Mouse (Mus musculus) liver, postnatal 0 days (tissue): ENCODE data around the gene Rbmx. TPM values are rescaled to one million over a fixed set of nuclear protein-coding genes. Genes with fewer than 3 reads are reported as not detected.
A peak's percentile ranks its signal among the peaks of the same experiment; 100 is the strongest.

ENCODE experiments used
- ATAC-seq: fragments of 200-750 bp; cut with Nextera tagmentation; 2 replicates; pipeline ENCODE4 v1.8.0; 2017; ENCODE audit warnings: mild to moderate bottlenecking, moderate library complexity
- DNase-seq: peaks from one replicate; pipeline ENCODE4 v3.0.0-alpha.2; 2016
- H3K27ac ChIP-seq: fragments of 300-500 bp; sonication (generic); 2 replicates; pipeline ENCODE4 v1.5.1; 2014; ENCODE audit warnings: antibody characterized with exemption, moderate library complexity, mild to moderate bottlenecking, low read depth
- H3K27me3 ChIP-seq: fragments of 300-500 bp; sonication (generic); 2 replicates; pipeline ENCODE4 v1.6.1; 2014; ENCODE audit warnings: low read length, control low read depth, mixed read lengths; ENCODE audit not compliant: insufficient read depth
- H3K36me3 ChIP-seq: fragments of 300-500 bp; sonication (generic); replicated peaks from 2 replicates; pipeline ENCODE4 v1.6.1; 2014; ENCODE audit warnings: mild to moderate bottlenecking, control low read depth, low read length, moderate library complexity, mixed read lengths; ENCODE audit not compliant: insufficient read depth
- H3K4me1 ChIP-seq: fragments of 300-500 bp; sonication (generic); 2 replicates; pipeline ENCODE4 v1.6.1; 2014; ENCODE audit warnings: antibody characterized with exemption, mild to moderate bottlenecking, control low read depth; ENCODE audit not compliant: insufficient read depth
- H3K4me2 ChIP-seq: fragments of 300-500 bp; sonication (generic); 2 replicates; pipeline ENCODE4 v1.6.1; 2014; ENCODE audit warnings: low read depth, mild to moderate bottlenecking, low read length, moderate library complexity, mixed read lengths
- H3K4me3 ChIP-seq: fragments of 300-500 bp; sonication (generic); 2 replicates; pipeline ENCODE4 v1.5.1; 2014; ENCODE audit warnings: low read depth, low read length
- H3K9ac ChIP-seq: fragments of 300-500 bp; sonication (generic); replicated peaks from 2 replicates; pipeline ENCODE4 v1.6.1; 2014; ENCODE audit warnings: mild to moderate bottlenecking, moderate library complexity
- H3K9me3 ChIP-seq: fragments of 300-500 bp; sonication (generic); 2 replicates; pipeline ENCODE4 v1.6.1; 2016; ENCODE audit warnings: mild to moderate bottlenecking, control low read depth, low read length, mixed read lengths
- CTCF ChIP-seq: sonication (generic); IDR thresholded peaks from 2 replicates; pipeline ENCODE4 v1.5.1; 2016; ENCODE audit warnings: antibody characterized with exemption, low read depth
- EP300 ChIP-seq: IDR thresholded peaks from 2 replicates; pipeline ENCODE4 v1.6.1; 2016; ENCODE audit warnings: antibody characterized with exemption, low read depth, mild to moderate bottlenecking
- WGBS: fragments of 180-500 bp; shearing (Covaris S2); extraction: QIAGEN DNeasy Blood & Tissue Kit; methylation state at CpG from one replicate; pipeline ENCODE4 v1.1.7; 2014; ENCODE audit not compliant: insufficient replicate concordance; 5-methylcytosine and 5-hydroxymethylcytosine counted together
- polyA plus RNA-seq: library from polyadenylated mRNA; unstranded; fragments of >200 nt; fragmentation: Nextera tagmentation; extraction: Ambion mirVana; gene quantifications from 2 replicates; pipeline ENCODE4 v1.2.1, GENCODE M21; 2015

Rbmx gene
- polyA plus RNA-seq, result 18.8 and 19.7 TPM in 2 replicates

- ATAC-seq (peak; percentile 95), DNase-seq (peak; percentile 81)
- H3K4me1 ChIP-seq, result no peaks in the 10 kb centered on the region
- 16% methylated on average over 47 of the region's 50 CpGs for WGBS
- no peaks in the 10 kb centered on the region for H3K9me3 ChIP-seq
- TF ChIP-seq CTCF, result no peak
- TF ChIP-seq EP300, result peak; percentile 28
- H3K4me2 ChIP-seq, result peak within 1 kb of the TSS; percentile 64
- H3K9ac ChIP-seq, result peak within 1 kb of the TSS; percentile 59
- H3K27ac ChIP-seq, result peak within 1 kb of the TSS; percentile 92
- H3K27me3 ChIP-seq, result no peaks in the 10 kb centered on the region
- peaks cover 21% of the 10 kb centered on the region for H3K36me3 ChIP-seq
- peak within 1 kb of the TSS; percentile 56 for H3K4me3 ChIP-seq
Observed at GRCm38 (mm10) chrX:57392367-57393246, at the start of gene Rbmx. Rbmx (minus strand) TSS chrX:57393036.

- Histone ChIP-seq H3K4me3 (no peak overlapping the region), H3K27me3 (no peaks in the 10 kb centered on the region), H3K4me2 (no peak overlapping the region), H3K9ac (no peak overlapping the region), H3K4me1 (no peaks in the 10 kb centered on the region), H3K9me3 (no peaks in the 10 kb centered on the region), H3K36me3 (no peaks in the 10 kb centered on the region), H3K27ac (no peak overlapping the region)
- TF ChIP-seq EP300, result no peak
- TF ChIP-seq CTCF, result no peak
- DNase-seq (no peak), ATAC-seq (no peak)
- 88% methylated on average over 2 of the region's 2 CpGs for WGBS
Observed at GRCm38 (mm10) chrX:57433897-57434296, 41.1 kb upstream of the Rbmx start.

- Histone ChIP-seq H3K9me3 (no peaks in the 10 kb centered on the region), H3K9ac (no peak overlapping the region), H3K4me1 (no peaks in the 10 kb centered on the region), H3K27me3 (no peaks in the 10 kb centered on the region), H3K4me3 (no peak overlapping the region), H3K36me3 (no peaks in the 10 kb centered on the region), H3K4me2 (no peak overlapping the region), H3K27ac (no peak overlapping the region)
- no peak for ATAC-seq
- WGBS, result 8% methylated on average over 2 of the region's 2 CpGs
- no peak for DNase-seq
- TF ChIP-seq EP300, result no peak
- TF ChIP-seq CTCF, result peak; percentile 52
Observed at GRCm38 (mm10) chrX:57431610-57432009, 38.8 kb upstream of the Rbmx start.

- no peaks in the 10 kb centered on the region for H3K4me1 ChIP-seq
- TF ChIP-seq CTCF (no peak), EP300 (no peak)
- no peak within 1 kb of the TSS for H3K4me3 ChIP-seq
- DNase-seq, result no peak
- H3K4me2 ChIP-seq, result no peak within 1 kb of the TSS
- H3K36me3 ChIP-seq, result no peaks in the 10 kb centered on the region
- H3K27ac ChIP-seq, result no peak within 1 kb of the TSS
- WGBS, result 91% methylated on average over 12 of the region's 12 CpGs
- no peaks in the 10 kb centered on the region for H3K27me3 ChIP-seq
- no peak within 1 kb of the TSS for H3K9ac ChIP-seq
- H3K9me3 ChIP-seq, result no peaks in the 10 kb centered on the region
- no peak for ATAC-seq
Observed at GRCm38 (mm10) chrX:57408769-57409168, 15.9 kb upstream of the Rbmx start, which contains the start of gene Gm364. Gm364 (plus strand) TSS chrX:57409154.

- Histone ChIP-seq H3K9ac (no peak overlapping the region), H3K4me3 (no peak overlapping the region), H3K9me3 (no peaks in the 10 kb centered on the region), H3K36me3 (no peaks in the 10 kb centered on the region), H3K4me2 (no peak overlapping the region), H3K27me3 (no peaks in the 10 kb centered on the region), H3K4me1 (no peaks in the 10 kb centered on the region), H3K27ac (no peak overlapping the region)
- ATAC-seq, result no peak
- DNase-seq, result no peak
- TF ChIP-seq EP300 (no peak), CTCF (peak; percentile 58)
Observed at GRCm38 (mm10) chrX:57403651-57404050, 10.8 kb upstream of the Rbmx start.

GRCm38 (mm10) chrX:57401388-57401787 is 8.6 kb upstream of the Rbmx start:
- DNase-seq (no peak), ATAC-seq (no peak)
- Histone ChIP-seq H3K4me2 (no peak overlapping the region), H3K9me3 (no peaks in the 10 kb centered on the region), H3K27ac (no peak overlapping the region), H3K9ac (no peak overlapping the region), H3K27me3 (no peaks in the 10 kb centered on the region), H3K4me3 (no peak overlapping the region), H3K4me1 (no peaks in the 10 kb centered on the region), H3K36me3 (no peaks in the 10 kb centered on the region)
- WGBS, result 65% methylated on average over 1 of the region's 1 CpGs
- TF ChIP-seq CTCF (no peak), EP300 (no peak)
